Mouse (Mus musculus) cortical plate, adult 2 months (tissue): ENCODE data around the gene Arf6. TPM values are rescaled to one million over a fixed set of nuclear protein-coding genes. Genes with fewer than 3 reads are reported as not detected.
A peak's percentile ranks its signal among the peaks of the same experiment; 100 is the strongest.
"Not testable (repeated sequence)": the region's sequence is repeated elsewhere in the genome, so short reads cannot be mapped to it uniquely, and the experiment has no call there.

Experiments used
- H3K27ac ChIP-seq: fragments of 200-500 bp; 2 replicates; pipeline ENCODE4 v1.5.1; 2012; ENCODE audit warnings: low read length, control low read depth, inconsistent platforms; ENCODE audit not compliant: insufficient read depth
- H3K4me1 ChIP-seq: fragments of 200-500 bp; 2 replicates; pipeline ENCODE4 v1.6.1; 2011; ENCODE audit warnings: low read length; ENCODE audit not compliant: control insufficient read depth, insufficient read depth
- H3K4me3 ChIP-seq: fragments of 200-500 bp; 2 replicates; pipeline ENCODE4 v1.5.1; 2011; ENCODE audit warnings: mild to moderate bottlenecking, low read length, control low read depth; ENCODE audit not compliant: insufficient read depth
- CTCF ChIP-seq: fragments of 200-500 bp; IDR thresholded peaks from 2 replicates; pipeline ENCODE4 v1.5.1; 2011; ENCODE audit warnings: mild to moderate bottlenecking, control low read depth, low read length; ENCODE audit not compliant: insufficient read depth; ENCODE audit errors: extremely low read depth
- POLR2A ChIP-seq: fragments of 200-500 bp; IDR thresholded peaks from 2 replicates; pipeline ENCODE4 v1.6.1; 2011; ENCODE audit warnings: mild to moderate bottlenecking, low read length, control low read depth; ENCODE audit not compliant: insufficient read depth; ENCODE audit errors: extremely low read depth
- polyA plus RNA-seq: library from polyadenylated mRNA; depleted of rRNA; stranded (reverse); fragments of >200 nt; gene quantifications from 2 replicates; pipeline ENCODE4 v1.2.3, GENCODE M21; 2012

Arf6 gene
- polyA plus RNA-seq, 1 experiment: 43.1 TPM

DNA sequence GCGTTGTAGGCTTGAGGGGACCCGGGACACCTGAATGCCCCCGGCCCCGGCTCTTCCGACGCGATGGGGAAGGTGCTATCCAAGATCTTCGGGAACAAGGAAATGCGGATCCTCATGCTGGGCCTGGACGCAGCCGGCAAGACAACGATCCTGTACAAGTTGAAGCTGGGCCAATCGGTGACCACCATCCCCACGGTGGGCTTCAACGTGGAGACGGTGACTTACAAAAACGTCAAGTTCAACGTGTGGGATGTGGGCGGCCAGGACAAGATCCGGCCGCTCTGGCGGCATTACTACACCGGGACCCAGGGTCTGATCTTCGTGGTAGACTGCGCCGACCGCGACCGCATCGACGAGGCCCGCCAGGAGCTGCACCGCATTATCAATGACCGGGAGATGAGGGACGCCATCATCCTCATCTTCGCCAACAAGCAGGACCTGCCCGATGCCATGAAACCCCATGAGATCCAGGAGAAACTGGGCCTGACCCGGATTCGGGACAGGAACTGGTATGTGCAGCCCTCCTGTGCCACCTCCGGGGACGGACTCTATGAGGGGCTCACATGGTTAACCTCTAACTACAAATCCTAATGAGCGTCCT lies 881 bp downstream of the Arf6 start:
- Histone ChIP-seq H3K27ac (peak overlapping the region; percentile 99), H3K4me1 (peaks cover 4% of the 10 kb centered on the region; the same call in 1 of the 2 replicates), H3K4me3 (peak overlapping the region; percentile 67)
- TF ChIP-seq CTCF (no peak), POLR2A (no peak)

DNA sequence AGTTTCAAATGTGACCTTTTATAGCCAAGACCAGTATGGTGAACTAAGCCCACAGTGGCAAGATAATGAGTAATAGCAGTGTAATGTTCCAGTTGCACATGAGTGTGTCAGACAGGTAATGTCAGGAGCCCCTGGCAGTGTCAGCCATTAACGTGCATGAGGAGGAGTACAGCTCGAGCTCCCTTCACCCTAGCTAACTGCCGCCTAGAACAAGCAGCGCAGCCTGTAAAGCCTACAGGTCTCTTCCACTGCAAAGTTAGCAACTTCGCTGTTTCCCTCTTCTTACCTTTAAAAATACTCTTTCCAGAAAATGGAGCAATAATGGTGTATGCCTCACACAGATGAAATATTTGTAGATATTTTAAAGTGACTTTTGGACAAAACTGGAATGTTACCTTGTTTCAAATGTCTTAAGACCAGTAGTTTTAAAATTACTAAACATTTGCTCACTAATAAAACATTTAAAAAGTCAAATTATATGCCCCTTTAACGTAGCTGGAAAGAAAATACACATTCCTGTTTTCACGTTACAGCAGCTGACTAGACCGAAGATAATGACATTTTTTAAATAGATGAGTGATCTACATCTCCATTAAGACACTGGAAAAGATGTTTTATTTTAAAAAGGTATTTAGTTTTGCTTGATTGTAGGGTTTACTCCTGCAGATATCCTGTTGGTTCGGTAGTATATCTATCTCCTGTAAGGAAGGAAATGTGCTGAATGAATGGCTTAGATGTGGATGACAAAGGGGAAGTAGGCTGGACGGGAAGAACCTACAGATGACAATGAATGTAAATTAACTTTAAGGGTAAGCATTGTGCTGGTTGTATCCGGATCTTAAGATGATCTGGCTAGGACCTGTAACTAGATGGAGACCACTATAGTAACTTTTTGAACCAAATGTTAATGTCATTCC lies 2.2 kb downstream of the Arf6 start:
- H3K27ac ChIP-seq: no peak overlapping the region
- H3K4me1 ChIP-seq: peaks cover 4% of the 10 kb centered on the region; the same call in 1 of the 2 replicates
- no peak for TF ChIP-seq POLR2A
- TF ChIP-seq CTCF: no peak
- no peak overlapping the region; the same call in 1 of the 2 replicates for H3K4me3 ChIP-seq

DNA sequence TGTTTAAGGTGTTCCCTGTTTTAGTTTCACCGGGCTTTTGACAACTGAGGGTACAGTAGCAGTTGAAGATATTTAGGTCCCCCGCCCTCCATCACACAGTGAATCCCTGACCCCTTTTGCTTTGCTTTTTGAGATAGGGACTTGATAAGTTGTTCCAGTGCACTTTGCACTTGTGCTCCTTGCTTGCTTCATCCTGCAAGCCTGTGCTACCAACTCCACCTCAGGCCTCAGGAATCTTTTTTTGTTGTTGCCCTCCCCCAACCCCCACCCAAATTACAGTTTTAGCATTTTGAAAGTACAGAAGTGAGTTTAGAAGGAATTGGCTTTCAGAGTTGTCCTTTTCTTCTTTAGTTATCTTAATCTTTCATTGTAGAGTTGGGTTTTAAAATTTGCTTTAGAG lies 4.2 kb downstream of the Arf6 start:
- Histone ChIP-seq H3K4me1 (peaks cover 3% of the 10 kb centered on the region; the same call in 1 of the 2 replicates), H3K4me3 (no peak overlapping the region), H3K27ac (no peak overlapping the region)
- TF ChIP-seq POLR2A (no peak), CTCF (no peak)

DNA sequence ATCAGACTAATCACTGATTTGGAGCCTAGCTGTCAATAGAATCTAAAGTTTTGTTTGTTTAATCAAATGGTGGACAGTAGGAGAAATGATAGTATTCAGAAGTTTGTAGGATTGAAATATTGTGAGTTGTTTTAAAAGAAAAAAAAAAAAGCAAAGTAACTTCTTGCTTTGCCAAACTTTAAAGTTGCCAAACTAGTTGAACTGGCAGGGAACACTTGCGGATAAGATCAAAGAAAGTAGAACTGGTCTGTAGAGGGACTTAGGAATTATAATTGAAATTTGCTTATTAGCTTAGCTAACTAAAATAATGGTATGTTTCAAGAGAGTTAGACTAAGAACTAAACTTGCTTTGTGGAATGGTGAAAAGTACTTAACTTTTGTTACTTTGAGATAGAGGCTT lies 5.2 kb downstream of the Arf6 start:
- H3K4me3 ChIP-seq: no peak overlapping the region
- no peak overlapping the region for H3K27ac ChIP-seq
- peaks cover 2% of the 10 kb centered on the region; the same call in 1 of the 2 replicates for H3K4me1 ChIP-seq
- TF ChIP-seq CTCF (no peak), POLR2A (no peak)

DNA sequence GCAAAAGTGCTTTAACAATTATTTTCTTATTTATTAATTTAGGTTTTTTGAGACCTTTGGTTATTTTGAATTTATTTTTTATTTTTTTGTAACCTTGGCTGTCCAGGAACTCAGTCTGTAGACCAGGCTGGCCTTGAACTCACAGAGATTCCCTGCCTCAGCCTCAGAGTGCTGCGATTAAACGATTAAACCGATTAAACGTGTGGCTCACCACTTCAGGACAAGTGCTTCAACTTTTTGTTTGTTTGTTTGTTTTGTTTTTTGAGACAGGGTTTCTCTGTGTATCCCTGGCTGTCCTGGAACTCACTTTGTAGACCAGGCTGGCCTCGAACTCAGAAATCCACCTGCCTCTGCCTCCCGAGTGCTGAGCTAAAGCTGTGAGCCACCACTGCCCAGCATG lies 5.7 kb downstream of the Arf6 start:
- H3K4me1 ChIP-seq, H3K4me3 ChIP-seq, H3K27ac ChIP-seq: not testable (repeated sequence)

GRCm38 (mm10) chr12:69378558-69379454 lies 6.9 kb downstream of the Arf6 start:
- Histone ChIP-seq H3K27ac (no peak overlapping the region), H3K4me3 (no peak overlapping the region), H3K4me1 (peaks cover under 1% of the 10 kb centered on the region; the same call in 1 of the 2 replicates)
- TF ChIP-seq CTCF (no peak), POLR2A (no peak)

- no peak overlapping the region for H3K27ac ChIP-seq
- TF ChIP-seq CTCF (no peak), POLR2A (no peak)
- no peak overlapping the region for H3K4me3 ChIP-seq
- no peaks in the 10 kb centered on the region for H3K4me1 ChIP-seq
Measured at GRCm38 (mm10) chr12:69382880-69383279, 10.9 kb downstream of the Arf6 start.

- Histone ChIP-seq H3K4me1 (no peaks in the 10 kb centered on the region), H3K4me3 (no peak overlapping the region)
- TF ChIP-seq CTCF: no peak
- TF ChIP-seq POLR2A: no peak
Measured at GRCm38 (mm10) chr12:69384606-69385005, 12.7 kb downstream of the Arf6 start.

GRCm38 (mm10) chr12:69385542-69386280 lies 13.8 kb downstream of the Arf6 start:
- no peak overlapping the region for H3K4me3 ChIP-seq
- TF ChIP-seq POLR2A (no peak), CTCF (no peak)
- no peaks in the 10 kb centered on the region for H3K4me1 ChIP-seq
- H3K27ac ChIP-seq: no peak overlapping the region

More at GRCm38 (mm10) chr12:69384606-69385005, 12.7 kb downstream of the Arf6 start:
- no peak overlapping the region for H3K27ac ChIP-seq

- not testable (repeated sequence) for H3K4me3 ChIP-seq, H3K4me1 ChIP-seq, H3K27ac ChIP-seq
Measured at GRCm38 (mm10) chr12:69386281-69386732, 14.4 kb downstream of the Arf6 start.
